Mouse (Mus musculus) liver, embryonic 14.5 days (tissue): ENCODE data around the gene Pla2g4d. TPM values are rescaled to one million over a fixed set of nuclear protein-coding genes. Genes with fewer than 3 reads are reported as not detected.

Experiments
- ATAC-seq: fragments of 200-750 bp; cut with Nextera tagmentation; 2 replicates; pipeline ENCODE4 v1.8.0; 2017; ENCODE audit warnings: moderate number of reproducible peaks, mild to moderate bottlenecking, moderate library complexity; ENCODE audit not compliant: insufficient read depth
- DNase-seq, 3 experiments: peaks; one replicate each; pipeline ENCODE4 v3.0.0-alpha.2; 2012 to 2013; ENCODE audit warnings: low read depth in 3 of 3, low spot score in 3 of 3
- H3K27ac ChIP-seq: fragments of 300-500 bp; sonication (generic); 2 replicates; pipeline ENCODE4 v1.5.1; 2014; ENCODE audit warnings: moderate library complexity, mild to moderate bottlenecking, control low read depth, inconsistent platforms
- H3K27me3 ChIP-seq: fragments of 300-500 bp; sonication (generic); 2 replicates; pipeline ENCODE4 v1.6.1; 2014; ENCODE audit warnings: mild to moderate bottlenecking, low read length, moderate library complexity; ENCODE audit not compliant: control insufficient read depth, insufficient read depth
- H3K36me3 ChIP-seq: fragments of 300-500 bp; sonication (generic); replicated peaks from 2 replicates; pipeline ENCODE4 v1.6.1; 2014; ENCODE audit warnings: low read depth; ENCODE audit not compliant: control insufficient read depth, insufficient read depth
- H3K4me1 ChIP-seq, 2 experiments: fragments of 200-500 bp in 1 of 2; fragments of 300-500 bp in 1 of 2; sonication (generic) in 1 of 2; replicated peaks; 2 replicates each; pipeline ENCODE4 v1.6.1; 2012 to 2014; ENCODE audit warnings: antibody characterized with exemption in 1 of 2, inconsistent platforms in 1 of 2, low read length in 1 of 2; ENCODE audit not compliant: control insufficient read depth in 2 of 2, insufficient read depth in 2 of 2
- H3K4me2 ChIP-seq: fragments of 300-500 bp; sonication (generic); 2 replicates; pipeline ENCODE4 v1.6.1; 2014; ENCODE audit warnings: low read depth, mild to moderate bottlenecking, control low read depth, moderate library complexity
- H3K4me3 ChIP-seq, 2 experiments: fragments of 200-500 bp in 1 of 2; fragments of 300-500 bp in 1 of 2; sonication (generic) in 1 of 2; 2 replicates each; pipeline ENCODE4 v1.5.1; 2012 to 2014; ENCODE audit warnings: low read depth in 2 of 2, low read length in 2 of 2, mild to moderate bottlenecking in 2 of 2, control low read depth in 1 of 2, inconsistent platforms in 1 of 2, moderate library complexity in 1 of 2; ENCODE audit not compliant: insufficient read depth in 1 of 2
- H3K9ac ChIP-seq: fragments of 300-500 bp; sonication (generic); replicated peaks from 2 replicates; pipeline ENCODE4 v1.6.1; 2014; ENCODE audit warnings: mild to moderate bottlenecking, control low read depth, moderate library complexity
- H3K9me3 ChIP-seq: fragments of 300-500 bp; sonication (generic); 2 replicates; pipeline ENCODE4 v1.6.1; 2016; ENCODE audit warnings: low read length, mixed read lengths; ENCODE audit not compliant: control insufficient read depth
- CTCF ChIP-seq: IDR thresholded peaks from 2 replicates; pipeline ENCODE4 v1.5.1; 2016; ENCODE audit warnings: antibody characterized with exemption, low read depth, control low read depth
- EP300 ChIP-seq: IDR thresholded peaks from 2 replicates; pipeline ENCODE4 v1.6.1; 2016; ENCODE audit warnings: antibody characterized with exemption, low read depth
- WGBS: fragments of 180-500 bp; shearing (Covaris S2); extraction: QIAGEN DNeasy Blood & Tissue Kit; methylation state at CpG from one replicate; pipeline ENCODE4 v1.1.7; 2014; ENCODE audit not compliant: insufficient replicate concordance; 5-methylcytosine and 5-hydroxymethylcytosine counted together
- polyA plus RNA-seq, 2 experiments: library from polyadenylated mRNA; depleted of rRNA in 1 of 2; stranded (reverse) in 1 of 2; unstranded in 1 of 2; fragments of >200 nt; fragmentation: Nextera tagmentation in 1 of 2; extraction: Ambion mirVana in 1 of 2; gene quantifications; 2 replicates each; pipeline versions ENCODE4 v1.2.1 to v1.2.3; 2012 to 2014

Gene Pla2g4d
- not detected in 2 replicates for polyA plus RNA-seq (2012; rRNA removed)
- not detected in 2 replicates for polyA plus RNA-seq (2014; fragmentation: Nextera tagmentation; extraction: Ambion mirVana)

GRCm38 (mm10) chr2:120288995-120289394 lies at the start of gene Pla2g4d:
TSS of gene Pla2g4d (minus strand) at chr2:120289197.
- WGBS: 39% methylated on average over 5 of the region's 5 CpGs
- H3K27me3 ChIP-seq: no peaks in the 10 kb centered on the region

DNA sequence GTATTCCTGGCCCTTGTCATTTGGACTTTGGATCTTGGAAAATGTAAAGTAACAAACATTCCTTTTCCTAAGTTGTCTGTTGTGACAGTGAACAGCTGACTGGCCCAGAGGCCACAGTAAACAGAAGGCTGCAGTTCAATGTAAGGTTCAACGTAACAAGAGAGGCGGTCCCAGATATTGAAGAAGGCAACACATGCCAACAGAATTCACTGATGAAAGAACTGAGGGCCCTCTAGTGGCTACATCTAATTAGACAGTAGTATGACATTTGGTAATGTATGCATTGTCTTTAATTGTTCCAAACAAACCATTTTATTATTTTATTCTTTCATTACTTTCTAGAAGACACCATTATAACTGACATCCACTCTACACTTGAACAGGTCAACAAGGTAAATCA lies 48.9 kb upstream of the Pla2g4d start:
- no peak for DNase-seq
- H3K4me3 ChIP-seq: no peak overlapping the region
- no peaks in the 10 kb centered on the region for H3K4me1 ChIP-seq
- H3K27me3 ChIP-seq: no peaks in the 10 kb centered on the region
- TF ChIP-seq EP300 (no peak), CTCF (peak; percentile 23; the same call in 1 of the 2 replicates)
- no peak overlapping the region for H3K4me2 ChIP-seq
- H3K9me3 ChIP-seq: no peaks in the 10 kb centered on the region
- no peak overlapping the region for H3K9ac ChIP-seq
- peaks cover 17% of the 10 kb centered on the region for H3K36me3 ChIP-seq
- H3K27ac ChIP-seq: no peak overlapping the region
- no peak for ATAC-seq
- 62% methylated on average over 2 of the region's 2 CpGs for WGBS

More at GRCm38 (mm10) chr2:120288995-120289394, at the start of gene Pla2g4d:
- Histone ChIP-seq H3K9me3 (no peaks in the 10 kb centered on the region), H3K4me1 (no peaks in the 10 kb centered on the region), H3K9ac (no peak within 1 kb of the TSS), H3K4me3 (no peak within 1 kb of the TSS), H3K4me2 (no peak within 1 kb of the TSS), H3K27ac (no peak within 1 kb of the TSS), H3K36me3 (no peaks in the 10 kb centered on the region)
- ATAC-seq: no peak
- DNase-seq: no peak
- TF ChIP-seq CTCF (no peak), EP300 (no peak)

DNA sequence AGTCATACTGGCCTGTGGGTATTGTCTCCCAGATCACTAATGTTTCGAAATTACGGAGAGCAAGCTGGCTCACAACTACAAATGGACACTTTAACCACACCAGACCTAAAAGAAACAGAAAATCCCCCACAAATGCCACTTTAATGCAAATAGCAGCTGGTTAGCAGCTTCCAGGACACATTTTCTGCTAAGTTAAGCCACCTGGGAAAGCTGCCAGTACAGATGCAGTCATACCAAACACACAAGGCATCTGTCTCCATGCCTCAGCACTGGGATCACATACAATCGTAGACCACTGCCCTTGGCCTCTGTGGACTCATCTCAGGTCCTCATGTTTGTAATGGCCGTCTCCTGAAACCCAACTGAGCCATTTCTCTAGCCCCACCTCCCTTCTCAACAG lies 42.6 kb upstream of the Pla2g4d start:
- no peak overlapping the region for H3K9ac ChIP-seq
- WGBS: 70% methylated on average over 4 of the region's 4 CpGs
- no peaks in the 10 kb centered on the region for H3K9me3 ChIP-seq
- H3K27me3 ChIP-seq: no peaks in the 10 kb centered on the region
- H3K36me3 ChIP-seq: peaks cover 19% of the 10 kb centered on the region
- H3K4me2 ChIP-seq: no peak overlapping the region
- H3K4me1 ChIP-seq: no peaks in the 10 kb centered on the region
- H3K27ac ChIP-seq: no peak overlapping the region
- no peak overlapping the region for H3K4me3 ChIP-seq
- TF ChIP-seq EP300 (no peak), CTCF (no peak)
- no peak for DNase-seq
- ATAC-seq: no peak

DNA sequence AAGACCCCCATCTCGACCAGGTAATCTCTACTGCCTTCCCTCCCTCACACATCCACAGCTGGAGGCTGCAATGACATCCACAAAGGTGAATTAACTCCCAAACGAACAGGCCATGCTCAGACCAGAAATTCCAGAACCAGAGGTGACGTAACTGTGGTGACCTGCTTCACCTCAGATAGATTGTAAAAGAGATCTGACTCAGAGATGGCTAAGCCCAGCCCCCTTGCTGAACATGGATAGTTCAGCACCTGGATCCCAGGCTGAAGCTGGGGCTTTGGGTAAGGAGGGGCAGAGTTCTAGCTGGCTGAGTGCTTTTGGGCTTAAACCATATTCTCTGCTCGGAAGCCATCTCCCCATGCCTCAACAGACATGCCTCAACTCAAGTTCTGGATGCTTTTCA lies 26.1 kb upstream of the Pla2g4d start:
- DNase-seq: no peak
- Histone ChIP-seq H3K4me1 (no peaks in the 10 kb centered on the region), H3K27ac (no peak overlapping the region), H3K4me2 (no peak overlapping the region), H3K9ac (no peak overlapping the region), H3K4me3 (no peak overlapping the region), H3K36me3 (no peaks in the 10 kb centered on the region), H3K9me3 (no peaks in the 10 kb centered on the region), H3K27me3 (no peaks in the 10 kb centered on the region)
- 59% methylated on average over 4 of the region's 4 CpGs for WGBS
- no peak for ATAC-seq
- no peak for TF ChIP-seq CTCF
- TF ChIP-seq EP300: no peak

DNA sequence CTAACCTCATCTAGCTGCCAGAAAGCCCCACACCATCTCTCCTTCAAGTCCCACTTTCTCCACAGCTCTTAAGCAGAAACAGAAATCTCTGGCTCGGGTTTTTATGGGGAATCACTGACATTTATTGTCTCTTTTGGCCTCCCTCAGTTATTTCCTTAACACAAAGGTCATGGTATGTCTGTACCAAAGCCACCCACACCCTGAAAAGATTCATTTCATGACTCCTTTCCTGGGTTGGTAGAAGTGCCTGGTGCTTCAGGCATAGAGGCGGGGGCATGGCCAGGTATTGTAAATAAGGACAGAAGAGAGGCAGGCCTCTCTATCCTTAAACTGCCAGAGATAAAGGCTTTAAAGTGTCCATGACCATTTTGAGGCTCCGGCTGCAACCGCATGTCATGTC lies 25.5 kb upstream of the Pla2g4d start:
- Histone ChIP-seq H3K9ac (no peak overlapping the region), H3K4me3 (no peak overlapping the region), H3K4me1 (no peaks in the 10 kb centered on the region), H3K27me3 (no peaks in the 10 kb centered on the region), H3K9me3 (no peaks in the 10 kb centered on the region), H3K36me3 (no peaks in the 10 kb centered on the region), H3K27ac (no peak overlapping the region), H3K4me2 (no peak overlapping the region)
- no peak for ATAC-seq
- TF ChIP-seq CTCF (no peak), EP300 (no peak)
- WGBS: 74% methylated on average over 4 of the region's 4 CpGs
- DNase-seq: no peak
